Mouse (Mus musculus): ENCODE data around the gene Tbcb.
"Not testable (repeated sequence)": the region's sequence is repeated elsewhere in the genome, so short reads cannot be mapped to it uniquely, and the experiment has no call there.

Gene Tbcb

GRCm38 (mm10) chr7:30194101-30194831, 37.8 kb downstream of the Tbcb start:
- peak; percentile 78 for DNase-seq (ENCODE audit: low spot score)

- DNase-seq (ENCODE audit: low spot score) = peak; percentile 85
Measured at GRCm38 (mm10) chr7:30193581-30194100, 38.4 kb downstream of the Tbcb start.

- no peak for DNase-seq (ENCODE audit: low spot score)
Measured at GRCm38 (mm10) chr7:30193013-30193412, 39.1 kb downstream of the Tbcb start.

GRCm38 (mm10) chr7:30192088-30192487, 40.0 kb downstream of the Tbcb start:
- no peak for DNase-seq (ENCODE audit: low spot score)

GRCm38 (mm10) chr7:30189116-30189491, 43.0 kb downstream of the Tbcb start:
- DNase-seq (ENCODE audit: low spot score) = no peak

- DNase-seq (ENCODE audit: low spot score) = no peak
Measured at GRCm38 (mm10) chr7:30188344-30189115, 43.5 kb downstream of the Tbcb start.

GRCm38 (mm10) chr7:30184641-30185348, 47.3 kb downstream of the Tbcb start:
- no peak for DNase-seq (ENCODE audit: low spot score)

GRCm38 (mm10) chr7:30183879-30184289, 48.2 kb downstream of the Tbcb start, which contains the start of gene Cox7a1:
Gene Cox7a1, plus strand, starts transcription at chr7:30184144.
- DNase-seq (ENCODE audit: low spot score) = peak; percentile 89

GRCm38 (mm10) chr7:30183189-30183588, 48.9 kb downstream of the Tbcb start:
- DNase-seq (ENCODE audit: low spot score) = not testable (repeated sequence)

- DNase-seq (ENCODE audit: low spot score) = not testable (repeated sequence)
Measured at GRCm38 (mm10) chr7:30181929-30182328, 50.1 kb downstream of the Tbcb start.

- peak; percentile 87 for DNase-seq (ENCODE audit: low spot score)
Measured at GRCm38 (mm10) chr7:30181308-30181707, 50.8 kb downstream of the Tbcb start.

- no peak for DNase-seq (ENCODE audit: low spot score)
Measured at GRCm38 (mm10) chr7:30178256-30178655, 53.8 kb downstream of the Tbcb start.

- DNase-seq (ENCODE audit: low spot score) = no peak
Measured at GRCm38 (mm10) chr7:30176474-30176873, 55.6 kb downstream of the Tbcb start.
